Mouse (Mus musculus): ENCODE measurements around the gene Rasa3.
A peak's percentile ranks its signal among the peaks of the same experiment; 100 is the strongest.

The Rasa3 gene

GRCm38 (mm10) chr8:13623038-13623750, 54.2 kb downstream of the Rasa3 start:
- peak; percentile 24 for DNase-seq (ENCODE audit: extremely low read depth, insufficient read length, low spot score)

- DNase-seq (ENCODE audit: extremely low read depth, insufficient read length, low spot score): peak; percentile 70
Observed at GRCm38 (mm10) chr8:13620226-13620920, 57.0 kb downstream of the Rasa3 start.

- no peak for DNase-seq (ENCODE audit: extremely low read depth, insufficient read length, low spot score)
Observed at GRCm38 (mm10) chr8:13616831-13617505, 60.4 kb downstream of the Rasa3 start.

GRCm38 (mm10) chr8:13614924-13615391, 62.4 kb downstream of the Rasa3 start:
- no peak for DNase-seq (ENCODE audit: extremely low read depth, insufficient read length, low spot score)

- no peak for DNase-seq (ENCODE audit: extremely low read depth, insufficient read length, low spot score)
Observed at GRCm38 (mm10) chr8:13614136-13614535, 63.3 kb downstream of the Rasa3 start.

GRCm38 (mm10) chr8:13611702-13612101, 65.7 kb downstream of the Rasa3 start:
- no peak for DNase-seq (ENCODE audit: extremely low read depth, insufficient read length, low spot score)

GRCm38 (mm10) chr8:13609971-13610370, 67.4 kb downstream of the Rasa3 start:
- DNase-seq (ENCODE audit: extremely low read depth, insufficient read length, low spot score): no peak

- no peak for DNase-seq (ENCODE audit: extremely low read depth, insufficient read length, low spot score)
Observed at GRCm38 (mm10) chr8:13608946-13609345, 68.5 kb downstream of the Rasa3 start.

GRCm38 (mm10) chr8:13605920-13606480, 71.4 kb downstream of the Rasa3 start:
- no peak for DNase-seq (ENCODE audit: extremely low read depth, insufficient read length, low spot score)

- no peak for DNase-seq (ENCODE audit: extremely low read depth, insufficient read length, low spot score)
Observed at GRCm38 (mm10) chr8:13602621-13603020, 74.8 kb downstream of the Rasa3 start.

GRCm38 (mm10) chr8:13601166-13601565, 76.2 kb downstream of the Rasa3 start:
- no peak for DNase-seq (ENCODE audit: extremely low read depth, insufficient read length, low spot score)

GRCm38 (mm10) chr8:13600716-13601115, 76.7 kb downstream of the Rasa3 start:
- no peak for DNase-seq (ENCODE audit: extremely low read depth, insufficient read length, low spot score)

- DNase-seq (ENCODE audit: extremely low read depth, insufficient read length, low spot score): no peak
Observed at GRCm38 (mm10) chr8:13600204-13600603, 77.2 kb downstream of the Rasa3 start.

GRCm38 (mm10) chr8:13597777-13598176, 79.6 kb downstream of the Rasa3 start:
- no peak for DNase-seq (ENCODE audit: extremely low read depth, insufficient read length, low spot score)

GRCm38 (mm10) chr8:13595861-13596260, 81.5 kb downstream of the Rasa3 start:
- DNase-seq (ENCODE audit: extremely low read depth, insufficient read length, low spot score): no peak

- DNase-seq (ENCODE audit: extremely low read depth, insufficient read length, low spot score): peak; percentile 64
Observed at GRCm38 (mm10) chr8:13594884-13595323, 82.5 kb downstream of the Rasa3 start.

GRCm38 (mm10) chr8:13593340-13593739, 84.1 kb downstream of the Rasa3 start:
- no peak for DNase-seq (ENCODE audit: extremely low read depth, insufficient read length, low spot score)

GRCm38 (mm10) chr8:13591246-13591645, 86.2 kb downstream of the Rasa3 start:
- DNase-seq (ENCODE audit: extremely low read depth, insufficient read length, low spot score): no peak

GRCm38 (mm10) chr8:13589071-13589470, 88.3 kb downstream of the Rasa3 start:
- no peak for DNase-seq (ENCODE audit: extremely low read depth, insufficient read length, low spot score)

- DNase-seq (ENCODE audit: extremely low read depth, insufficient read length, low spot score): no peak
Observed at GRCm38 (mm10) chr8:13584652-13585051, 92.8 kb downstream of the Rasa3 start.

- DNase-seq (ENCODE audit: extremely low read depth, insufficient read length, low spot score): no peak
Observed at GRCm38 (mm10) chr8:13577869-13578268, 99.5 kb downstream of the Rasa3 start.

Measured in 3134 (cell line).